Mouse (Mus musculus): ENCODE measurements around the gene Flad1.

GRCm38 (mm10) chr3:89436176-89437113, 24.8 kb upstream of the Flad1 start, which contains the start of gene Pbxip1:
- no peak for TF ChIP-seq CTCF (IDR thresholded peaks at IDR 0.05; ENCODE audit: borderline replicate concordance, insufficient read depth, low read length)
- TF ChIP-seq POLR2A (IDR thresholded peaks at IDR 0.05; ENCODE audit: low read depth, low read length), result peak; percentile 91

Data from embryonic fibroblast, embryonic 13.5 days (primary cell).